ENCODE assay signal across 18 mouse cellular contexts in genomic region chrX:57916705-57917104, GRCm38 (mm10).
A peak's percentile ranks its signal among the peaks of the same experiment; 100 is the strongest.
DNase-seq lines count a peak whose midpoint lies in the region; ATAC-seq and TF ChIP-seq lines count a peak whose summit lies in the region.
"Had no signal": no experiment of that assay in that cellular context is flagged by ENCODE, and none has a peak within 500 bp of the region (broad histone marks: within the 10 kb centered on the region; RNA-seq: fewer than 3 reads in every experiment).

No protein-coding gene starts in this region.

- H3K9me3 ChIP-seq in hindbrain, embryonic 10.5 days, result no peaks in the 10 kb centered on the region
- no peaks in the 10 kb centered on the region for H3K9me3 ChIP-seq in hindbrain, embryonic 16.5 days (ENCODE audit: control insufficient read depth, low read length)
- H3K9me3 ChIP-seq in hindbrain, embryonic 14.5 days (ENCODE audit: control insufficient read depth, low read length), result no peaks in the 10 kb centered on the region
- H3K9me3 ChIP-seq in midbrain, embryonic 13.5 days, result no peaks in the 10 kb centered on the region
- H3K9me3 ChIP-seq: embryonic facial prominence, embryonic 15.5 days; kidney, embryonic 15.5 days; limb, embryonic 15.5 days had no signal

- H3K36me3 ChIP-seq in hindbrain, embryonic 10.5 days, result no peaks in the 10 kb centered on the region
- no peaks in the 10 kb centered on the region for H3K36me3 ChIP-seq in hindbrain, embryonic 16.5 days (ENCODE audit: control insufficient read depth, insufficient read depth, low read length)
- H3K36me3 ChIP-seq in hindbrain, embryonic 14.5 days (replicated peaks; ENCODE audit: control insufficient read depth, insufficient read depth), result no peaks in the 10 kb centered on the region
- no peaks in the 10 kb centered on the region for H3K36me3 ChIP-seq in midbrain, embryonic 13.5 days
- H3K36me3 ChIP-seq: embryonic facial prominence, embryonic 15.5 days; kidney, embryonic 15.5 days; limb, embryonic 15.5 days had no signal

- H3K4me1 ChIP-seq in hindbrain, embryonic 10.5 days (replicated peaks), result peaks cover 18% of the 10 kb centered on the region; the same call in 1 of the 2 replicates
- no peaks in the 10 kb centered on the region for H3K4me1 ChIP-seq in hindbrain, embryonic 16.5 days (ENCODE audit: control insufficient read depth, insufficient read depth, low read depth, low read length)
- no peaks in the 10 kb centered on the region for H3K4me1 ChIP-seq in hindbrain, embryonic 14.5 days (replicated peaks; ENCODE audit: control insufficient read depth, insufficient read depth, low read length)
- H3K4me1 ChIP-seq in midbrain, embryonic 13.5 days (replicated peaks), result peaks cover 3% of the 10 kb centered on the region; the same call in 1 of the 2 replicates
- no peaks in the 10 kb centered on the region for H3K4me1 ChIP-seq in lung, adult 2 months (ENCODE audit: control insufficient read depth, insufficient read depth, low read length)
- H3K4me1 ChIP-seq: embryonic facial prominence, embryonic 15.5 days had no signal

- no peak overlapping the region for H3K27ac ChIP-seq in hindbrain, embryonic 10.5 days
- no peak overlapping the region for H3K27ac ChIP-seq in hindbrain, embryonic 16.5 days (ENCODE audit: low read depth, low read length)
- H3K27ac ChIP-seq in hindbrain, embryonic 14.5 days, result no peak overlapping the region
- no peak overlapping the region for H3K27ac ChIP-seq in midbrain, embryonic 13.5 days
- H3K27ac ChIP-seq: embryonic facial prominence, embryonic 15.5 days; gastrocnemius, adult 2 months; kidney, embryonic 15.5 days; limb, embryonic 15.5 days; stomach, postnatal 0 days had no signal

- no peak overlapping the region for H3K9ac ChIP-seq in hindbrain, embryonic 16.5 days (ENCODE audit: low read depth, low read length)
- no peak overlapping the region for H3K9ac ChIP-seq in hindbrain, embryonic 14.5 days
- no peak overlapping the region for H3K9ac ChIP-seq in midbrain, embryonic 13.5 days (replicated peaks)
- H3K9ac ChIP-seq: embryonic facial prominence, embryonic 15.5 days; kidney, embryonic 15.5 days; limb, embryonic 15.5 days had no signal

- WGBS in hindbrain, embryonic 10.5 days, result 14% methylated on average over 11 of the region's 11 CpGs
- 21% methylated on average over 11 of the region's 11 CpGs for WGBS in hindbrain, embryonic 16.5 days
- 27% methylated on average over 11 of the region's 11 CpGs for WGBS in hindbrain, embryonic 14.5 days
- 22% methylated on average over 11 of the region's 11 CpGs for WGBS in midbrain, embryonic 13.5 days
- WGBS in lung, adult 2 months, result 27% methylated on average over 11 of the region's 11 CpGs

- DNase-seq in hindbrain, embryonic 10.5 days (ENCODE audit: low spot score), result peak; percentile 32
- no peak for DNase-seq in hindbrain, embryonic 14.5 days (ENCODE audit: low spot score)
- peak; percentile 22 for DNase-seq in retina, embryonic 14.5 days (ENCODE audit: low spot score)
- no peak for DNase-seq in lung, adult 2 months
- no peak for DNase-seq in left cerebral cortex, adult 18-20 months (ENCODE audit: low spot score in 2 of 2)
- DNase-seq in urinary bladder, adult 2 months (ENCODE audit: low spot score), result no peak
- DNase-seq: cerebellum, adult 9-11 months; gastrocnemius, adult 2 months; heart, postnatal 4 days; layer of hippocampus, adult 9-11 months; thymus, postnatal 4 days had no signal

- peak overlapping the region; percentile 13; the same call in 1 of the 2 replicates for H3K4me3 ChIP-seq in hindbrain, embryonic 10.5 days
- no peak overlapping the region for H3K4me3 ChIP-seq in hindbrain, embryonic 16.5 days (ENCODE audit: low read length)
- no peak overlapping the region for H3K4me3 ChIP-seq in hindbrain, embryonic 14.5 days (replicated peaks; ENCODE audit: low read length)
- 0 out of 2 replicates have a peak overlapping the region, but pooled peaks have one; percentile 4 for H3K4me3 ChIP-seq in midbrain, embryonic 13.5 days (replicated peaks)
- no peak overlapping the region for H3K4me3 ChIP-seq in lung, adult 2 months (replicated peaks; ENCODE audit: extremely low read depth, low read depth, low read length)
- H3K4me3 ChIP-seq: embryonic facial prominence, embryonic 15.5 days; gastrocnemius, adult 2 months; kidney, embryonic 15.5 days; limb, embryonic 15.5 days had no signal

- TF ChIP-seq CTCF in lung, adult 2 months (IDR thresholded peaks at IDR 0.05; ENCODE audit: insufficient read depth, low read length), result no peak

- peaks cover 39% of the 10 kb centered on the region for H3K27me3 ChIP-seq in hindbrain, embryonic 10.5 days (ENCODE audit: insufficient read depth, poor library complexity, severe bottlenecking)
- 0 out of 2 replicates have a peak, but pooled peaks cover 3% of the 10 kb centered on the region for H3K27me3 ChIP-seq in hindbrain, embryonic 16.5 days (replicated peaks; ENCODE audit: control insufficient read depth, insufficient read depth, low read length)
- peaks cover 23% of the 10 kb centered on the region; the same call in 1 of the 2 replicates for H3K27me3 ChIP-seq in hindbrain, embryonic 14.5 days (ENCODE audit: control insufficient read depth, insufficient read depth, low read length)
- peaks cover 6% of the 10 kb centered on the region; the same call in 1 of the 2 replicates for H3K27me3 ChIP-seq in midbrain, embryonic 13.5 days

- no peak for ATAC-seq in hindbrain, embryonic 16.5 days
- ATAC-seq in hindbrain, embryonic 14.5 days (ENCODE audit: low FRiP score), result no peak
- peak; percentile 31; the same call in 1 of the 2 replicates for ATAC-seq in midbrain, embryonic 13.5 days
- ATAC-seq: activated CD4-positive, CD25-positive, alpha-beta regulatory T cell, adult 4 months had no signal

- TF ChIP-seq POLR2A in lung, adult 2 months (IDR thresholded peaks at IDR 0.05; ENCODE audit: borderline replicate concordance, extremely low read depth, low read depth, low read length), result no peak

- no peak overlapping the region; the same call in none of the 2 replicates for H3K4me2 ChIP-seq in hindbrain, embryonic 16.5 days (ENCODE audit: low read length)
- peak overlapping the region; percentile 25 for H3K4me2 ChIP-seq in hindbrain, embryonic 14.5 days (replicated peaks)
- peak overlapping the region; percentile 33 for H3K4me2 ChIP-seq in midbrain, embryonic 13.5 days (replicated peaks)
- H3K4me2 ChIP-seq: embryonic facial prominence, embryonic 15.5 days; kidney, embryonic 15.5 days; limb, embryonic 15.5 days had no signal

Comparison
In these comparisons a context has a peak if more than half of its experiments do, and no peak if none do; other contexts are left out.
1. DNase-seq: peak in hindbrain, embryonic 10.5 days (single experiment) and retina, embryonic 14.5 days (single experiment); none in hindbrain, embryonic 14.5 days (single experiment), lung, adult 2 months (single experiment), left cerebral cortex, adult 18-20 months (0 of 2) and urinary bladder, adult 2 months (single experiment).
2. H3K4me3 ChIP-seq: peak in hindbrain, embryonic 10.5 days (single experiment) and midbrain, embryonic 13.5 days (single experiment); none in hindbrain, embryonic 16.5 days (single experiment), hindbrain, embryonic 14.5 days (single experiment) and lung, adult 2 months (single experiment).